Mouse (Mus musculus) ES-E14 (cell line): ENCODE results near the gene Fmo3.

ENCODE experiments used
- HCFC1 ChIP-seq: IDR thresholded peaks from 2 replicates; pipeline ENCODE4 v1.6.1; 2012; ENCODE audit warnings: low read length, inconsistent platforms, borderline replicate concordance; ENCODE audit not compliant: insufficient read depth
- ZC3H11A ChIP-seq: IDR thresholded peaks from 2 replicates; pipeline ENCODE4 v1.6.1; 2012; ENCODE audit warnings: low read depth, mild to moderate bottlenecking, inconsistent platforms, low read length, borderline replicate concordance
- ZNF384 ChIP-seq: IDR thresholded peaks from 2 replicates; pipeline ENCODE4 v1.6.1; 2012; ENCODE audit warnings: low read depth, low read length, inconsistent platforms

- TF ChIP-seq ZC3H11A = no peak
- no peak for TF ChIP-seq ZNF384
- no peak for TF ChIP-seq HCFC1
These were observed 20.8 kb downstream of the Fmo3 start for GRCm38 (mm10) chr1:162963556-162963955.
